Mouse (Mus musculus) liver, embryonic 14.5 days (tissue): Measurements from ENCODE around the gene Pxk. TPM values are rescaled to one million over a fixed set of nuclear protein-coding genes. Genes with fewer than 3 reads are reported as not detected.
"Not testable (repeated sequence)": the region's sequence is repeated elsewhere in the genome, so short reads cannot be mapped to it uniquely, and the experiment has no call there.

ENCODE experiments used
- ATAC-seq: fragments of 200-750 bp; cut with Nextera tagmentation; 2 replicates; pipeline ENCODE4 v1.8.0; 2017; ENCODE audit warnings: moderate number of reproducible peaks, mild to moderate bottlenecking, moderate library complexity; ENCODE audit not compliant: insufficient read depth
- DNase-seq, 3 experiments: peaks; one replicate each; pipeline ENCODE4 v3.0.0-alpha.2; 2012 to 2013; ENCODE audit warnings: low read depth in 3 of 3, low spot score in 3 of 3
- H3K27ac ChIP-seq: fragments of 300-500 bp; sonication (generic); 2 replicates; pipeline ENCODE4 v1.5.1; 2014; ENCODE audit warnings: moderate library complexity, mild to moderate bottlenecking, control low read depth, inconsistent platforms
- H3K27me3 ChIP-seq: fragments of 300-500 bp; sonication (generic); 2 replicates; pipeline ENCODE4 v1.6.1; 2014; ENCODE audit warnings: mild to moderate bottlenecking, low read length, moderate library complexity; ENCODE audit not compliant: control insufficient read depth, insufficient read depth
- H3K36me3 ChIP-seq: fragments of 300-500 bp; sonication (generic); replicated peaks from 2 replicates; pipeline ENCODE4 v1.6.1; 2014; ENCODE audit warnings: low read depth; ENCODE audit not compliant: control insufficient read depth, insufficient read depth
- H3K4me1 ChIP-seq, 2 experiments: fragments of 200-500 bp in 1 of 2; fragments of 300-500 bp in 1 of 2; sonication (generic) in 1 of 2; replicated peaks; 2 replicates each; pipeline ENCODE4 v1.6.1; 2012 to 2014; ENCODE audit warnings: antibody characterized with exemption in 1 of 2, inconsistent platforms in 1 of 2, low read length in 1 of 2; ENCODE audit not compliant: control insufficient read depth in 2 of 2, insufficient read depth in 2 of 2
- H3K4me2 ChIP-seq: fragments of 300-500 bp; sonication (generic); 2 replicates; pipeline ENCODE4 v1.6.1; 2014; ENCODE audit warnings: low read depth, mild to moderate bottlenecking, control low read depth, moderate library complexity
- H3K4me3 ChIP-seq, 2 experiments: fragments of 200-500 bp in 1 of 2; fragments of 300-500 bp in 1 of 2; sonication (generic) in 1 of 2; 2 replicates each; pipeline ENCODE4 v1.5.1; 2012 to 2014; ENCODE audit warnings: low read depth in 2 of 2, low read length in 2 of 2, mild to moderate bottlenecking in 2 of 2, control low read depth in 1 of 2, inconsistent platforms in 1 of 2, moderate library complexity in 1 of 2; ENCODE audit not compliant: insufficient read depth in 1 of 2
- H3K9ac ChIP-seq: fragments of 300-500 bp; sonication (generic); replicated peaks from 2 replicates; pipeline ENCODE4 v1.6.1; 2014; ENCODE audit warnings: mild to moderate bottlenecking, control low read depth, moderate library complexity
- H3K9me3 ChIP-seq: fragments of 300-500 bp; sonication (generic); 2 replicates; pipeline ENCODE4 v1.6.1; 2016; ENCODE audit warnings: low read length, mixed read lengths; ENCODE audit not compliant: control insufficient read depth
- CTCF ChIP-seq: IDR thresholded peaks from 2 replicates; pipeline ENCODE4 v1.5.1; 2016; ENCODE audit warnings: antibody characterized with exemption, low read depth, control low read depth
- EP300 ChIP-seq: IDR thresholded peaks from 2 replicates; pipeline ENCODE4 v1.6.1; 2016; ENCODE audit warnings: antibody characterized with exemption, low read depth
- WGBS: fragments of 180-500 bp; shearing (Covaris S2); extraction: QIAGEN DNeasy Blood & Tissue Kit; methylation state at CpG from one replicate; pipeline ENCODE4 v1.1.7; 2014; ENCODE audit not compliant: insufficient replicate concordance; 5-methylcytosine and 5-hydroxymethylcytosine counted together
- polyA plus RNA-seq, 2 experiments: library from polyadenylated mRNA; depleted of rRNA in 1 of 2; stranded (reverse) in 1 of 2; unstranded in 1 of 2; fragments of >200 nt; fragmentation: Nextera tagmentation in 1 of 2; extraction: Ambion mirVana in 1 of 2; gene quantifications; 2 replicates each; pipeline versions ENCODE4 v1.2.1 to v1.2.3; 2012 to 2014

Gene Pxk
- polyA plus RNA-seq, 2 experiments: 7.1 to 10.3 TPM

DNA sequence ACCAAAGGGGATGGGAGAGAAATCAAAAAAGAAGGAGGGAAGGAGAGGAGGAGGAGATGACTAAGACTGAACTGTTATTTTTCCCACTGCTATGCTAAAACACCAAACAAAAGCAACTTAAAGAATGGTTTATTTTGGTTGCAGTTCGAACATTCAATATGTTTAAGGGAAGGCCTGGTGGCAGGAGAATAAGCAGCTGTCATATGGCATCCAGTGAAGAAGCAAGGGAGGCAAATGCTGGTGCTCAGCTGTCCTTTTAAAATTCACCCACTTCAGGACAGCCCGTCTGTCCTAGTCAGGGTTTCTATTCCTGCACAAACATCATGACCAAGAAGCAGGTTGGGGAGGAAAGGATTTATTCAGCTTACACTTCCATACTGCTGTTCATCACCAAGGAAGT, 19.4 kb downstream of the Pxk start:
- no peak for DNase-seq

DNA sequence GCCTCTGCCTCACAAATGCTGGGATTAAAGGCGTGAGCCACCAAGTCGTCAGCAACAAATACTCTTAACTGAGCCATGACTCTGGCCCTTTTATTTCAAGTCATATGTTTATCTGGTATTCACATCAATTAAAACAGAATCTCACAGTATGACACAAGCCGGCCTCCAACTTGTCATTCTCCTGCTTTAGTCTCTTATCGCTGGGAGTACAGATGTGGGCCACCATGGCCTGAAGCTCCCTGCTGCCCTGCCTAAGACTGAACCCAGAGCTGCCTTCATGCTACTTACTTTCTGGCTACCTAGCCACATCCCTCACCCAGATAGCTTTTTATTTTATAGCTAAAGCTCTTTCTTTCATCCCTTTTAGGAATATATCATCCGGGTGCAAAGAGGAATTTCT, 21.4 kb downstream of the Pxk start:
- H3K27ac ChIP-seq: no peak overlapping the region
- no peaks in the 10 kb centered on the region; the same call in 1 of the 2 replicates for H3K36me3 ChIP-seq
- H3K4me2 ChIP-seq: no peak overlapping the region
- no peak overlapping the region for H3K9ac ChIP-seq
- no peaks in the 10 kb centered on the region for H3K4me1 ChIP-seq
- no peaks in the 10 kb centered on the region for H3K9me3 ChIP-seq
- no peak for TF ChIP-seq CTCF
- no peak for TF ChIP-seq EP300
- DNase-seq (no peak), ATAC-seq (no peak; the same call in 1 of the 2 replicates)
- H3K4me3 ChIP-seq: no peak overlapping the region
- WGBS: 61% methylated on average over 5 of the region's 5 CpGs
- no peaks in the 10 kb centered on the region for H3K27me3 ChIP-seq

More for the DNA sequence above, 19.4 kb downstream of the Pxk start:
- Histone ChIP-seq H3K27ac (no peak overlapping the region), H3K9me3 (no peaks in the 10 kb centered on the region), H3K9ac (no peak overlapping the region), H3K36me3 (no peaks in the 10 kb centered on the region), H3K4me3 (no peak overlapping the region), H3K4me1 (no peaks in the 10 kb centered on the region), H3K4me2 (no peak overlapping the region), H3K27me3 (no peaks in the 10 kb centered on the region)
- TF ChIP-seq CTCF (no peak), EP300 (no peak)
- ATAC-seq: no peak
- 65% methylated on average over 2 of the region's 2 CpGs for WGBS

DNA sequence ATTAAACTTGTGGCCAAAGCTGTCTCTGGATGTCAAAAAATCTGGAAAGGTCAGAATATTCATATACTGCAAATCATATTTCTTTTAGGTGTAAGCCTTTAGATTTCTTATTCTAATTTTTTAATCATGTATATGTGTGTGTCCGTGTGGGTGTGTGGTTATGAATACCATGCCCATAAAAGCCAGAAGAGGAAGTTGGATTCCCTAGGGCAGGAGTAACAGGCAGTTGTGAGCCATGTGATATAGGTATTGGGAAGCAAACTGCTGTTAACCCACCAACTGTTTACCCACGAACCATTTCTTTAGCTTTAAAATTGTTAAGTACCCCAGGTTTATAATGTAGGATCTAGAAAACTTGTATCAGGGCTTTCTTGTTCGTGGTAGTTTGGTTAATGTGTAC, 21.9 kb downstream of the Pxk start:
- Histone ChIP-seq H3K27me3 (no peaks in the 10 kb centered on the region), H3K4me1 (no peaks in the 10 kb centered on the region), H3K9ac (no peak overlapping the region), H3K36me3 (no peaks in the 10 kb centered on the region; the same call in 1 of the 2 replicates), H3K27ac (no peak overlapping the region), H3K9me3 (no peaks in the 10 kb centered on the region), H3K4me2 (no peak overlapping the region), H3K4me3 (no peak overlapping the region)
- no peak for DNase-seq
- ATAC-seq: no peak
- TF ChIP-seq CTCF (no peak), EP300 (no peak)
- 54% methylated on average over 3 of the region's 3 CpGs for WGBS

DNA sequence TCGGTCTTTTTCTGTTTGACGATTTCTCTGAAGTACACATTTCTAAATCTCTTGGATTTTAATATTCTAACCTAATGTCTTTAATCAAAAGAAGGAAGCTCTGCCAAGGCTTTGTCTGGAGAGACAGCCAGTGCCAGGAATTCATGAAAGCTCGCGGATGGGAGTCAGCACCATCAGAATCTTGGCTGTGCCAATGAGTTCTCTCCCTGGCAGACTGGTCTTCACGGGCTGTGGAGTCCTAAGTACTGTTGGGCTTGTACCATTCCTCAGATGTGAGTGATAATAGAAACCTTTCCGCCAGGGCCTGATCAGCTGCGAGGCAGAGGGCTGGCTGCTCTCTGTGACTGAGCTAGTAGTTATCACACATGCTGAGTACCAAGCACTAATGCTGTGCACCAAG, 25.1 kb downstream of the Pxk start:
- H3K4me1 ChIP-seq: no peaks in the 10 kb centered on the region
- 79% methylated on average over 7 of the region's 7 CpGs for WGBS
- H3K4me3 ChIP-seq: no peak overlapping the region
- no peaks in the 10 kb centered on the region for H3K9me3 ChIP-seq
- no peak for DNase-seq
- no peak overlapping the region for H3K4me2 ChIP-seq
- no peaks in the 10 kb centered on the region for H3K27me3 ChIP-seq
- TF ChIP-seq EP300: no peak
- TF ChIP-seq CTCF: no peak
- no peak for ATAC-seq
- H3K9ac ChIP-seq: no peak overlapping the region
- H3K27ac ChIP-seq: no peak overlapping the region
- H3K36me3 ChIP-seq: no peaks in the 10 kb centered on the region; the same call in 1 of the 2 replicates

DNA sequence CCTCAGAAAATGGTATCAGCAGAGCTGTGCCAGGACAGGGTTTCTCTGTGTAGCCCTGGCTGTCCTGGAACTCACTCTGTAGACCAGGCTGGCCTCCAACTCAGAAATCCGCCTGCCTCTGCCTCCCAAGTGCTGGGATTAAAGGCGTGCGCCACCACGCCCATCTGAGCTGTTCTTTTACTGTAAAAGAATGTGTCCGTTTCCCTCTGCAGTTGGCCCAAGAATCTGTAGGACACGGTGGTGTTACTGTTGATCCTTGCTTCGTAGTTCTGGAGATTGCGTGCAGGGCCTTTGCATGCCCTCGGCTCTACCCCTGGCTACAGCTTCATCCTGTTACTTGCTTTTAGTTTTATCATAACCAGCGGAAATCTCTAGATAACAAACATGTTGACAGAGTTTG, 25.6 kb downstream of the Pxk start:
- H3K9ac ChIP-seq, H3K4me2 ChIP-seq, ATAC-seq, DNase-seq, H3K27me3 ChIP-seq, H3K36me3 ChIP-seq, H3K4me1 ChIP-seq, H3K9me3 ChIP-seq, H3K27ac ChIP-seq, H3K4me3 ChIP-seq: not testable (repeated sequence)
- 75% methylated on average over 10 of the region's 10 CpGs for WGBS
